Mouse (Mus musculus) granulocyte monocyte progenitor cell, adult 5-6 weeks (primary cell): ENCODE data around the gene Ddx28. TPM values are rescaled to one million over a fixed set of nuclear protein-coding genes. Genes with fewer than 3 reads are reported as not detected.

Source experiments
- ATAC-seq: replicated peaks from 2 replicates; pipeline ENCODE4 v1.8.0; 2016; ENCODE audit warnings: mild to moderate bottlenecking, moderate TSS enrichment, inconsistent platforms; ENCODE audit not compliant: poor library complexity, severe bottlenecking
- total RNA-seq, 2 experiments: library from RNA; stranded (forward) in 1 of 2; stranded (reverse) in 1 of 2; fragments of 200-712, 200-1000 nt in 1 of 2; fragments of >200 nt in 1 of 2; fragmentation: Nextera tagmentation in 1 of 2; gene quantifications; 2 replicates each; pipeline ENCODE4 v1.2.3; 2014 to 2017

The Ddx28 gene
- total RNA-seq, 2 experiments from 2014 or later, result 5.6 to 15.1 TPM

DNA sequence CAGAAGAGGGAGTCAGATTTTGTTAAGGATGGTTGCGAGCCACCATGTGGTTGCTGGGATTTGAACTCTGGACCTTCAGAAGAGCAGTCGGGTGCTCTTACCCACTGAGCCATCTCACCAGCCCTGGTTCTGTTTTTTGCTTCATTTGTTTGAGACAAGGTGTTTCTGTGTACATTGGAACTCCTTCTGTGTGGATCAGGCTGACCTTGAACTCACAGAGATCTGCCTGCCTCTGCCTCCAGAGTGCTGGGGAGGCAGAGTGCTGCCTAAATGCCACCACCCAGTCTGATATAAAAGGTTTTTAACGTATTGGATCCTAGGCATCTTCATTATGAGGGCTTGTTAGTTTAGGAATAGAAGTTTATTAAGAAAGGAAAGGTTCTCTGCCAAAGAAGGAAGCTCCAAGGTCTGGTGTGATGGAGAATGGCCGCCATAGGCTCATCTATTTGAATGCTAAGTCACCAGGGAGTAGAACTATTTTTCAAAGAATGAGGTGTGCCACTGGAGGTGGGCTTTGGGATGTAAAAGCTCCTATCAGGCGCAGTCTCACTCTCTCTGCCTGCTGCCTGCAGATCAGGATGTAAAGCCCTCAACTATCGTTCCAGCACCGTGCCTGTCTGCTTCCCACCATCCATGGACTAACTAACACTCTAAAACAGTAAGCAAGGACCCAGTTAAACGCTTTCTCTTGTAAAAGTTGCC, 40.5 kb downstream of the Ddx28 start:
- ATAC-seq, result no peak

DNA sequence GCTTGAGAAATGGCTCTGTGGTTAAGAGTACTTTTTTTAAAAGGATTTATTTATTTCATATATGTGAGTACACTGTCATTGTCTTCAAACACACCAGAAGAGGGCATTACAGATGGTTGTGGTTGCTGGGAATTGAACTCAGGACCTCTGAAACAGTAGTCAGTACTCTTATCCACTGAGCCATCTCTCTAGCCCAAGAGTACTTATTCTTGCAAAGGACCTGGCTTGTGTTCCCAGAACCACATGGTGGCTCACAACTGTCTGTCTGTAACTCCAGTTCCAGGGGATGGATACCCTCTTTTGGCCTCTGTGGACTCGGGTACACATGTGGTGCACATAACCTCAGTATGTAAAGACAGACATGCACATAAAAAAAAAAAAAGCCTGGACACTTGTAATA, 42.3 kb downstream of the Ddx28 start:
- no peak for ATAC-seq

DNA sequence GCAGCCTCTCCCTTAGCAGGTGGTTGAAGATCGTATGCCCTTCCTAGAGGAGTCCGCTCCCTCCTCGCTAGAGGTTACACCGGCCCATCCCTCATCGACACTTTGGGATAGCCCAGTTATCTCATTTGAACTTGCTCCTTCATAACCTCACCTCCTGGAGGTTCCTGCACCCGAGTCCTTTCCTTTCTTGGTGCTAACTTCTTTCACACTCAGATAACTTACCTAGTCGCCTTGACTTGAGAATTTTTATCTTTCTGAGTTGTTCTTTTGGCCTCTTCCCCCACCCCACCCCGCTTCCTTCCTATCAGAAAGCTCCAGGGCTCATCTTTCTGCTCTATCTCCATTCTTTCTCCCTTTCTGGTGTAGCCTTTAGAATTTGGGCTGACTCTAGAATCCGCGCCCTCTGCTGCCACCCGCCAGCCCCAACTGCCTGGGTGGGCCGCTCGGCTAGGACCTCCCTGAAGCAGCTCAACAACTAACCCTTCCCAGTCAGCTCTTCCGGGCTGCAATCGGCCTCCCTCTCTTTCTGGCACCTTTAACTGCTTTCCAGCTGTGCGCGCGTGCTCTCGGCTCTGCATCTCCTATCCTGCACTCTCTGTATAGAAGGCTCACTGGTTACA, 44.9 kb downstream of the Ddx28 start:
- peak; percentile 11 for ATAC-seq

DNA sequence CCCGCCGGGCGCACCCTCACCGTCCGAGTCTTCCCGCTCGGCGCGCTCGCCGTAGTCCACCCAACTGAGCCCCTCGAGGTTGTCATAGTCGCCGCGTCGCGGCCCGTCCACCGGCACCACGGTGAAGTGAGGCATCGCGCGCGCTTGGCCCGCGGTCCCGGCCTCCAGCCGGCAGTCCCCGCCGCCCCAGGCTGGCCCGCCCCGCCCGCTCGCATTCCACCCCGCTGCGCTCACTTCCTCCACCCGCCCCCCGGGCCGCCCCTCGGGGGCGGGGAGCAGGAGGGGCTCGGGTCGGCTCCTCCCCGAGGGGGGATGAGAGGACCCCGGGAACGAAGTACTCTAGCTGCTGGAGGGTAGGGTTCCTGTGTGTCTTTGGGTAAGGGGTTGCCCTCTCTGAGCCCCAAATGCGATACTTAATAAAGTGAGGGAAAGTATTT, 45.8 kb downstream of the Ddx28 start, which contains the start of gene Slc12a4:
Gene Slc12a4 (minus strand): TSS at position 193 of the 437 bp plus-strand sequence.
- peak; percentile 76 for ATAC-seq

DNA sequence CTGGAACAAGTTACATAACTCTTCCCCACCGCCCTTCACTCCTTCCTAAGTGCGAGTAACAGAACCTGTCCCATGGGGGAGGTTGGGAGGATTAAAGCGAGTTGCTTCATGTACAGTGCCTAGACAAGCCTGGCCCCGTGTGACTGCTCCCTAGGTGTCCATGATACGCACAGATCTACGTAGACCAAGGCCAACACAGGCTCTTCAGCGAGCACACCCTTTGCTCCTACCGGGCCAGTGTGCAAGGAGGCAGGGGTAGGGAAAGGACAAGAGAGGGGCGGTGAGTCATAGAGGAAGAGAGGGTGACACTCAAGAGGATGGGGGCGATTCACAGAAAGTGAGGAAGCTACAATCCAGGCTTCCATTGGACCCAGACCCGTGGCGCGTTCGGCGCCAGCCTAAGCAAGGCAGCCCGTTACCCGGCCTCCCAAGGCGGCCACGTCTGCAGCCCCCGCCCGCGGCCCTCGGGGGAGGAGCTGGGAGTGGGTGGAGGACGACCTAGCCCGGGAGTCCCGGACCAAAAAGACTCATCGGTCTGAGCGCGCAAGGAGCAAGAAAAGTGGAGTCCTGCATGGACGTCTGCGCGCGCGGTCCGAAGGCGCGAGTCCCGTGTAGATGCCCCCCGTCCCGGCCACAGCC, 46.3 kb downstream of the Ddx28 start:
- peak; percentile 75 for ATAC-seq

DNA sequence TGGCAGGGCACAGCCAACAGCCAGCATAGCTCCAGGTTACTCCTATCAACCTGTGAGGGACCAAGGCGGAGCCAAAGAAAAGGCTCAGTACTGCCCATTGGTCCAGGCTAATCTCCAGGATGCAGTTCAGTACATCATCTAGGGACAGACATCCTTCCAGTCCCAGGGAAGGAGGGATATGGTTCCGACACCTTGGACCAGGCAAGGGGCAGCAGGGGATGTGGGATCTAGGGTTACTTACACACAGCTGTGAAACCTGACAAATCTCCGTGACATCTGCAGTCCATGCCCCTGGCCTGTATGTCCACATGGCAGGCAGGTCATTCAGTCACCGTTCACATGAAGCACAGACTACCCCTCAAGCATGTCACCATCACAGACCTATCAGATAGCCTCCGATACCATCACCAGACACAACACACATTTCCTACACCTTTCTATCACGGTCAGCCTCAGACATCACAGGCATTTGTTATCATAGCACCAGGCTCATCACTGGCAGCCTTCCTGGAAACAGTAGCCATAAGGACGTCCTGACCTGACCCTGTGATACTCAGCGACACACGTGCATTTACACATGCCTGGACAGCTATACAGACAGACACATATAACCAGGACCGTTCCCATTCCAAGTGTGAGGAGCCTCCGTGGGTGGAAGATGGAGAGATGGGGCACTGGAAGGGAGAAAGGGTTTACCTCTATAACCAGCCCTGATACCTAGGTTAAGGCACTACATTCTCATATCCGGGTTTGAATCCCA, 47.0 kb downstream of the Ddx28 start:
- ATAC-seq, result no peak

DNA sequence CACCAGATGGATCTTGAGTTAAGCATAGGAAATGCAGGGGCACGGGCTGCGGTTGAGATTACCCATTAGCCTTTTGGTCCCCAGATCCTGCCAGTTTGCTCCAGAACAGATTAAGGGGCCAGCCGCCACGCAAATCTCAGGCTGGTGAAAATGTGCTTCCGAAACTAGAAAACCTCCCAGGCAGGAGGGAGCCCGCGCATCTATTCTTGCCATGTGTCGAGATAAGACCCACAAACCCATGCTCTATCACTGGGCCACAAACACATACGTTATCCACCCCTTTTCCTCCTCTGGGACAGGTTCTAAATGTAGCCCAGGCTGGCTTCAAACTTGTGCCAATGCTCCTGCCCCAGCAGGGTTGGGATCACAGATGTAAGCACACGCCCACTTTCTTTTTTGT, 50.1 kb downstream of the Ddx28 start:
- no peak for ATAC-seq

DNA sequence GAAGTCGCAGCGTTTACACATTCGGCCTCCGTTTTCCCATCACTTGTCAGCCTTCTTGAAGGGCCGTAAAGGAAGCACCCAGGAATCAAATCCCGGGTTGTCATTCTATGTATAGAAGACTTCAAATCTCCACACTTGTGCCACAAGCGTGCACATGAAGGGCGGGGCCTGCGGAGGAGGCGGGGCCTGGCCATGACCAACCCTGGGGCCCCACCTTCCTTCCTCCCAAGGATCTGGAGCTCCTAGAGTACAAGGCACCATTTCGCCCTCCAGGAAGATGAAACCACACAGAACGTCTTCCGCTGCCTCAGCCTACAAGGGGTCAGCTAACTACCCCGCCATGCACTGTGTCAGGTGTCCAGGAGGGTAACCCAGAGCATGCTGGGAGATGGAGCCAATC, 50.6 kb downstream of the Ddx28 start:
- no peak for ATAC-seq

Other genes with a start within 250 kb of the Ddx28 start
- gene Ranbp10, start 184.5 kb downstream of the Ddx28 start, total RNA-seq (2014; fragmentation: Nextera tagmentation), result 12.9 and 16.7 TPM in 2 replicates
- 7.2 and 8.3 TPM in 2 replicates for gene Ranbp10, start 184.5 kb downstream of the Ddx28 start, total RNA-seq (2017)
- not detected in 2 replicates for gene Tsnaxip1, start 184.2 kb downstream of the Ddx28 start, total RNA-seq (2014; fragmentation: Nextera tagmentation)
- not detected in 2 replicates for gene Tsnaxip1, start 184.2 kb downstream of the Ddx28 start, total RNA-seq (2017)
- 21.4 and 22.0 TPM in 2 replicates for gene Cenpt, start 158.6 kb downstream of the Ddx28 start, total RNA-seq (2014; fragmentation: Nextera tagmentation)
- 9.9 and 10.0 TPM in 2 replicates for gene Cenpt, start 158.6 kb downstream of the Ddx28 start, total RNA-seq (2017)
- 20.4 and 30.1 TPM in 2 replicates for gene Thap11, start 156.8 kb downstream of the Ddx28 start, total RNA-seq (2014; fragmentation: Nextera tagmentation)
- 29.9 and 36.8 TPM in 2 replicates for gene Thap11, start 156.8 kb downstream of the Ddx28 start, total RNA-seq (2017)
- 158 and 185 TPM in 2 replicates for gene Nutf2, start 151.3 kb downstream of the Ddx28 start, total RNA-seq (2014; fragmentation: Nextera tagmentation)
- gene Nutf2, start 151.3 kb downstream of the Ddx28 start, total RNA-seq (2017), result 59.3 and 120 TPM in 2 replicates
- gene Edc4, start 131.0 kb downstream of the Ddx28 start, total RNA-seq (2014; fragmentation: Nextera tagmentation), result 26.7 and 29.3 TPM in 2 replicates
- gene Edc4, start 131.0 kb downstream of the Ddx28 start, total RNA-seq (2017), result 26.4 and 42.3 TPM in 2 replicates
- gene Nrn1l, start 118.3 kb downstream of the Ddx28 start, total RNA-seq (2014; fragmentation: Nextera tagmentation), result 0.90 TPM in 1 of 2 replicates, not detected in the other
- gene Nrn1l, start 118.3 kb downstream of the Ddx28 start, total RNA-seq (2017), result not detected in 2 replicates
- gene Pskh1, start 111.4 kb downstream of the Ddx28 start, total RNA-seq (2014; fragmentation: Nextera tagmentation), result 18.0 and 28.1 TPM in 2 replicates
- gene Pskh1, start 111.4 kb downstream of the Ddx28 start, total RNA-seq (2017), result 19.7 and 20.6 TPM in 2 replicates
- gene Ctrl, start 78.0 kb downstream of the Ddx28 start, total RNA-seq (2014; fragmentation: Nextera tagmentation), result 2.9 and 5.5 TPM in 2 replicates
- gene Ctrl, start 78.0 kb downstream of the Ddx28 start, total RNA-seq (2017), result 2.7 TPM in 1 of 2 replicates, not detected in the other
- gene Psmb10, start 73.4 kb downstream of the Ddx28 start, total RNA-seq (2014; fragmentation: Nextera tagmentation), result 176 and 220 TPM in 2 replicates
- gene Psmb10, start 73.4 kb downstream of the Ddx28 start, total RNA-seq (2017), result 71.7 and 92.7 TPM in 2 replicates
- gene Lcat, start 68.5 kb downstream of the Ddx28 start, total RNA-seq (2014; fragmentation: Nextera tagmentation), result not detected in 2 replicates
- gene Lcat, start 68.5 kb downstream of the Ddx28 start, total RNA-seq (2017), result not detected in 2 replicates
- 4.7 and 7.8 TPM in 2 replicates for gene Slc12a4, start 45.8 kb downstream of the Ddx28 start, total RNA-seq (2014; fragmentation: Nextera tagmentation)
- gene Slc12a4, start 45.8 kb downstream of the Ddx28 start, total RNA-seq (2017), result 1.6 and 6.8 TPM in 2 replicates
- gene Dpep3, start 32.5 kb downstream of the Ddx28 start, total RNA-seq (2014; fragmentation: Nextera tagmentation), result not detected in 2 replicates
- gene Dpep3, start 32.5 kb downstream of the Ddx28 start, total RNA-seq (2017), result not detected in 2 replicates
- 8.3 and 9.6 TPM in 2 replicates for gene Dus2, start 20.5 kb downstream of the Ddx28 start, total RNA-seq (2014; fragmentation: Nextera tagmentation)
- 10.8 and 20.1 TPM in 2 replicates for gene Dus2, start 20.5 kb downstream of the Ddx28 start, total RNA-seq (2017)
- gene Dpep2nb, start 5.9 kb downstream of the Ddx28 start, total RNA-seq (2014; fragmentation: Nextera tagmentation), result not detected in 2 replicates
- 0.39 TPM in 1 of 2 replicates, not detected in the other for gene Dpep2nb, start 5.9 kb downstream of the Ddx28 start, total RNA-seq (2017)
- 74.1 and 86.3 TPM in 2 replicates for gene Nfatc3, start 47.0 kb upstream of the Ddx28 start, total RNA-seq (2014; fragmentation: Nextera tagmentation)
- 31.7 and 32.7 TPM in 2 replicates for gene Nfatc3, start 47.0 kb upstream of the Ddx28 start, total RNA-seq (2017)
- gene Esrp2, start 125.1 kb upstream of the Ddx28 start, total RNA-seq (2014; fragmentation: Nextera tagmentation), result not detected in 2 replicates
- gene Esrp2, start 125.1 kb upstream of the Ddx28 start, total RNA-seq (2017), result not detected in 2 replicates
- 22.9 and 35.4 TPM in 2 replicates for gene Pla2g15, start 138.5 kb upstream of the Ddx28 start, total RNA-seq (2014; fragmentation: Nextera tagmentation)
- 12.9 and 17.9 TPM in 2 replicates for gene Pla2g15, start 138.5 kb upstream of the Ddx28 start, total RNA-seq (2017)
- gene Slc7a6, start 157.0 kb upstream of the Ddx28 start, total RNA-seq (2014; fragmentation: Nextera tagmentation), result 29.6 and 30.3 TPM in 2 replicates
- 21.9 and 31.5 TPM in 2 replicates for gene Slc7a6, start 157.0 kb upstream of the Ddx28 start, total RNA-seq (2017)
- gene Slc7a6os, start 199.1 kb upstream of the Ddx28 start, total RNA-seq (2014; fragmentation: Nextera tagmentation), result 35.9 and 45.8 TPM in 2 replicates
- 36.2 and 37.2 TPM in 2 replicates for gene Slc7a6os, start 199.1 kb upstream of the Ddx28 start, total RNA-seq (2017)
- 22.9 and 31.2 TPM in 2 replicates for gene Prmt7, start 199.1 kb upstream of the Ddx28 start, total RNA-seq (2014; fragmentation: Nextera tagmentation)
- 46.4 and 66.3 TPM in 2 replicates for gene Prmt7, start 199.1 kb upstream of the Ddx28 start, total RNA-seq (2017)